Mouse (Mus musculus) spleen, adult 2 months (tissue): ENCODE data around the gene Stard8. TPM values are rescaled to one million over a fixed set of nuclear protein-coding genes. Genes with fewer than 3 reads are reported as not detected.

Experiments used
- DNase-seq, 2 experiments: peaks; one replicate each; pipeline versions ENCODE4 v3.0.0 to v3.0.0-alpha.2; 2012 to 2021; ENCODE audit warnings: low spot score in 2 of 2, low read depth in 1 of 2
- H3K27ac ChIP-seq: fragments of 200-500 bp; 2 replicates; pipeline ENCODE4 v1.5.1; 2012; ENCODE audit warnings: low read length, inconsistent platforms; ENCODE audit not compliant: insufficient read depth
- H3K27me3 ChIP-seq: fragments of 200-500 bp; 2 replicates; pipeline ENCODE4 v1.6.1; 2012; ENCODE audit warnings: mild to moderate bottlenecking, moderate library complexity, low read length, inconsistent platforms; ENCODE audit not compliant: control insufficient read depth, insufficient read depth
- H3K36me3 ChIP-seq: fragments of 200-500 bp; 2 replicates; pipeline ENCODE4 v1.6.1; 2012; ENCODE audit warnings: mild to moderate bottlenecking, low read length, inconsistent platforms; ENCODE audit not compliant: control insufficient read depth, insufficient read depth
- H3K4me1 ChIP-seq: fragments of 200-500 bp; 2 replicates; pipeline ENCODE4 v1.6.1; 2011; ENCODE audit warnings: inconsistent platforms; ENCODE audit not compliant: control insufficient read depth, insufficient read depth, insufficient read length
- H3K4me3 ChIP-seq: fragments of 200-500 bp; 2 replicates; pipeline ENCODE4 v1.5.1; 2011; ENCODE audit warnings: mild to moderate bottlenecking, inconsistent platforms; ENCODE audit not compliant: insufficient read depth, insufficient read length; ENCODE audit errors: extremely low read depth
- CTCF ChIP-seq: fragments of 200-500 bp; IDR thresholded peaks from 2 replicates; pipeline ENCODE4 v1.5.1; 2011; ENCODE audit warnings: mild to moderate bottlenecking, inconsistent platforms; ENCODE audit not compliant: insufficient read depth, insufficient read length, insufficient replicate concordance; ENCODE audit errors: extremely low read depth
- POLR2A ChIP-seq: fragments of 200-500 bp; IDR thresholded peaks from 2 replicates; pipeline ENCODE4 v1.6.1; 2011; ENCODE audit warnings: low read depth, low read length, inconsistent platforms
- WGBS: fragments of 180-500 bp; shearing (Covaris S2); methylation state at CpG from one replicate; pipeline ENCODE4 v1.1.7; 2018; 5-methylcytosine and 5-hydroxymethylcytosine counted together
- polyA plus RNA-seq: library from polyadenylated mRNA; depleted of rRNA; stranded (reverse); fragments of >200 nt; gene quantifications from 2 replicates; pipeline ENCODE4 v1.2.3, GENCODE M21; 2012

Gene Stard8
- polyA plus RNA-seq, 1 experiment = 7.2 TPM

DNA sequence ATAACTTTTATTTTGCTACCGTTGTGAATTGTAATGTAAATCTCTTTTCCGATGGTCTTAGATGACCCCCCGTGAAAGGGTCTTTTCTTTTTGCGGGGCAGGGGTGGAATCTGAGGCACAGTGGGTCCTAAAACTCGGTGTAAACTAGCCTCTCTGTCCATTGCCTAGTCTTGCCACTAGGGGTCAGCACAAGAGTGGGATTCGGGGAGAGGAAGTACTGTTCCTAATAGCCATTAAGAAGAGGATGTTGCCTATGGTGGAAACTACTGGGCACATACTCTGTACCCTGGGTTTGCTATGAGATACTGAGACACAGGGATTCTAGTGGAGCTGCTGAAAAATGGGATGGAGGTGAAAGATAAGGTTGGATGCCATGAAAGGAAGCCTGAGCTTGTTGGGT, 13.5 kb upstream of the Stard8 start:
- DNase-seq = peak; percentile 3 to 15

GRCm38 (mm10) chrX:99002065-99002464, 983 bp upstream of the Stard8 start:
- WGBS = 54% methylated on average over 6 of the region's 6 CpGs
- no peaks in the 10 kb centered on the region for H3K27me3 ChIP-seq
- no peaks in the 10 kb centered on the region for H3K36me3 ChIP-seq
- no peak for DNase-seq
- H3K4me1 ChIP-seq = no peaks in the 10 kb centered on the region
- no peak overlapping the region for H3K4me3 ChIP-seq
- TF ChIP-seq CTCF = no peak
- no peak for TF ChIP-seq POLR2A
- no peak overlapping the region for H3K27ac ChIP-seq

More for the DNA sequence above, 13.5 kb upstream of the Stard8 start:
- H3K4me3 ChIP-seq = no peak overlapping the region
- no peaks in the 10 kb centered on the region for H3K27me3 ChIP-seq
- no peak overlapping the region for H3K27ac ChIP-seq
- H3K4me1 ChIP-seq = no peaks in the 10 kb centered on the region
- 34% methylated on average over 6 of the region's 6 CpGs for WGBS
- H3K36me3 ChIP-seq = no peaks in the 10 kb centered on the region
- no peak for TF ChIP-seq POLR2A
- TF ChIP-seq CTCF = peak; percentile 25; the same call in 1 of the 2 replicates

DNA sequence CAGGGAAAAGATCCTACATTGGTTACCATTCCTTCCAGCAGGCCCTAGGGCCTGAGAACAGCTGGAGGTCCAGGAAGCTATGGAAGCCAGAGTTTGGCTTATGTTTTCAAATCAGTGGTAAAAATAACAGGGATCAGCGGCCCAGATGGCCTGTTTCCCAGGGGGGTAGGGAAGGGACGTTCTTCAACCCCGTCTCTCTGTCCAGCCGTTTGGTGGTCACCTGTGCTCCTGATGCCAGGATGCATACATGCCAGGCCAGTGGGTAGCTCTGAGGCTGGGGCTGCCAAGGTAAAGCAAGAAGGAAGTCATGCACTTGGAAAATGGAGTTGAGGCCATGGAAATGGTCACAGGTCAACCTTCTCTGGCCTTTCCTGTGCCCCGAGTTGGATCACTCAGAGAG, 7.5 kb downstream of the Stard8 start:
- Histone ChIP-seq H3K27me3 (no peaks in the 10 kb centered on the region), H3K4me3 (no peak overlapping the region), H3K36me3 (no peaks in the 10 kb centered on the region), H3K4me1 (no peaks in the 10 kb centered on the region), H3K27ac (no peak overlapping the region)
- WGBS = 87% methylated on average over 5 of the region's 5 CpGs
- DNase-seq = no peak
- TF ChIP-seq CTCF (no peak), POLR2A (no peak)

- 69% methylated on average over 3 of the region's 3 CpGs for WGBS
- H3K4me1 ChIP-seq = no peaks in the 10 kb centered on the region
- H3K36me3 ChIP-seq = no peaks in the 10 kb centered on the region
- no peak overlapping the region for H3K4me3 ChIP-seq
- no peak overlapping the region for H3K27ac ChIP-seq
- H3K27me3 ChIP-seq = no peaks in the 10 kb centered on the region
- no peak for DNase-seq
- TF ChIP-seq POLR2A = no peak
- TF ChIP-seq CTCF = no peak
These were observed 8.2 kb downstream of the Stard8 start for GRCm38 (mm10) chrX:99011281-99011680.

DNA sequence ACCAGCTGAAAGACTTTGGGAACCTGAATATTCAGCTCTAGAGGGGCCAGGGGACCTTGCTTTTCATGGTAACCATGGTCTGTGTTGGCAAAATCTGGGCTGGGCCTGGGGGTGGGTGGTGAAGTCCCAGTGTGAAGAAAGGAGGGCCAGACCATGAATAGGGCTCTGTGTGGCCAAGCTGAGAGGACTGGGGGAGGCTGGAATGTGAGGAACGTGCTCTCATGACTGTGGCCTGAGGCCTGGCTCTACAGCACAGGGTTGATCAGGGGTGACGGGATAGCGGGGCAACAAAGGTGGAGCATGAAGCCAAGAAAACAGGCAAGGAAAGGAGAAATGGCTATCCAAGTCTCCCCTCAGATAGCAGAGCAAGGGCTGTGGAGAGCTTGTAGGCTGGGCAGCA, 9.4 kb downstream of the Stard8 start:
- no peak for TF ChIP-seq POLR2A
- no peak for TF ChIP-seq CTCF
- DNase-seq = no peak
- WGBS = 96% methylated on average over 3 of the region's 3 CpGs
- Histone ChIP-seq H3K4me1 (no peaks in the 10 kb centered on the region), H3K27ac (no peak overlapping the region), H3K36me3 (no peaks in the 10 kb centered on the region), H3K4me3 (no peak overlapping the region), H3K27me3 (no peaks in the 10 kb centered on the region)

- no peak overlapping the region for H3K4me3 ChIP-seq
These were observed 12.7 kb downstream of the Stard8 start for GRCm38 (mm10) chrX:99015705-99016104.

GRCm38 (mm10) chrX:99016987-99017386, 13.9 kb downstream of the Stard8 start:
- H3K27me3 ChIP-seq = no peaks in the 10 kb centered on the region
- H3K27ac ChIP-seq = no peak overlapping the region
- WGBS = 69% methylated on average over 8 of the region's 8 CpGs
- no peaks in the 10 kb centered on the region for H3K4me1 ChIP-seq
- no peak overlapping the region for H3K4me3 ChIP-seq
- no peaks in the 10 kb centered on the region for H3K36me3 ChIP-seq
- DNase-seq = no peak
- TF ChIP-seq POLR2A = no peak
- no peak for TF ChIP-seq CTCF

More at GRCm38 (mm10) chrX:99015705-99016104, 12.7 kb downstream of the Stard8 start:
- TF ChIP-seq CTCF (no peak), POLR2A (no peak)
- H3K27me3 ChIP-seq = no peaks in the 10 kb centered on the region
- no peak overlapping the region for H3K27ac ChIP-seq
- DNase-seq = no peak
- no peaks in the 10 kb centered on the region for H3K4me1 ChIP-seq
- 91% methylated on average over 2 of the region's 2 CpGs for WGBS
- no peaks in the 10 kb centered on the region for H3K36me3 ChIP-seq
